Mouse (Mus musculus) kidney, embryonic 14.5 days (tissue): ENCODE data around the gene Pax9. TPM values are rescaled to one million over a fixed set of nuclear protein-coding genes. Genes with fewer than 3 reads are reported as not detected.
A peak's percentile ranks its signal among the peaks of the same experiment; 100 is the strongest.

Experiments used
- ATAC-seq: fragments of 200-750 bp; cut with Nextera tagmentation; 2 replicates; pipeline ENCODE4 v1.8.0; 2017; ENCODE audit warnings: moderate number of reproducible peaks, mild to moderate bottlenecking, moderate TSS enrichment, moderate library complexity; ENCODE audit not compliant: low FRiP score, low TSS enrichment
- H3K27ac ChIP-seq: fragments of 300-500 bp; sonication (generic); 2 replicates; pipeline ENCODE4 v1.5.1; 2014; ENCODE audit warnings: low read depth, mild to moderate bottlenecking, low read length, moderate library complexity, mixed read lengths
- H3K27me3 ChIP-seq: fragments of 300-500 bp; sonication (generic); 2 replicates; pipeline ENCODE4 v1.6.1; 2014; ENCODE audit warnings: mild to moderate bottlenecking, low read length; ENCODE audit not compliant: control insufficient read depth, insufficient read depth
- H3K36me3 ChIP-seq: fragments of 300-500 bp; sonication (generic); 2 replicates; pipeline ENCODE4 v1.6.1; 2014; ENCODE audit warnings: low read length, mixed read lengths; ENCODE audit not compliant: control insufficient read depth, insufficient read depth
- H3K4me1 ChIP-seq: fragments of 300-500 bp; sonication (generic); 2 replicates; pipeline ENCODE4 v1.6.1; 2014; ENCODE audit warnings: low read length, mixed read lengths; ENCODE audit not compliant: control insufficient read depth, insufficient read depth
- H3K4me2 ChIP-seq: fragments of 300-500 bp; sonication (generic); replicated peaks from 2 replicates; pipeline ENCODE4 v1.6.1; 2014; ENCODE audit warnings: low read depth, mild to moderate bottlenecking, low read length
- H3K4me3 ChIP-seq: fragments of 300-500 bp; sonication (generic); 2 replicates; pipeline ENCODE4 v1.5.1; 2014; ENCODE audit warnings: mild to moderate bottlenecking, low read length
- H3K9ac ChIP-seq: fragments of 300-500 bp; sonication (generic); 2 replicates; pipeline ENCODE4 v1.6.1; 2014; ENCODE audit warnings: low read depth, mild to moderate bottlenecking, low read length, moderate library complexity
- H3K9me3 ChIP-seq: fragments of 300-500 bp; sonication (generic); 2 replicates; pipeline ENCODE4 v1.6.1; 2016; ENCODE audit warnings: low read length; ENCODE audit not compliant: control insufficient read depth
- WGBS: fragments of 180-500 bp; shearing (Covaris S2); extraction: QIAGEN DNeasy Blood & Tissue Kit; methylation state at CpG from one replicate; pipeline ENCODE4 v1.1.7; 2014; 5-methylcytosine and 5-hydroxymethylcytosine counted together
- polyA plus RNA-seq: library from polyadenylated mRNA; unstranded; fragments of >200 nt; fragmentation: Nextera tagmentation; extraction: Ambion mirVana; gene quantifications from 2 replicates; pipeline ENCODE4 v1.2.1, GENCODE M21; 2014

Gene Pax9
- polyA plus RNA-seq = 0.08 TPM in 1 of 2 replicates, not detected in the other

DNA sequence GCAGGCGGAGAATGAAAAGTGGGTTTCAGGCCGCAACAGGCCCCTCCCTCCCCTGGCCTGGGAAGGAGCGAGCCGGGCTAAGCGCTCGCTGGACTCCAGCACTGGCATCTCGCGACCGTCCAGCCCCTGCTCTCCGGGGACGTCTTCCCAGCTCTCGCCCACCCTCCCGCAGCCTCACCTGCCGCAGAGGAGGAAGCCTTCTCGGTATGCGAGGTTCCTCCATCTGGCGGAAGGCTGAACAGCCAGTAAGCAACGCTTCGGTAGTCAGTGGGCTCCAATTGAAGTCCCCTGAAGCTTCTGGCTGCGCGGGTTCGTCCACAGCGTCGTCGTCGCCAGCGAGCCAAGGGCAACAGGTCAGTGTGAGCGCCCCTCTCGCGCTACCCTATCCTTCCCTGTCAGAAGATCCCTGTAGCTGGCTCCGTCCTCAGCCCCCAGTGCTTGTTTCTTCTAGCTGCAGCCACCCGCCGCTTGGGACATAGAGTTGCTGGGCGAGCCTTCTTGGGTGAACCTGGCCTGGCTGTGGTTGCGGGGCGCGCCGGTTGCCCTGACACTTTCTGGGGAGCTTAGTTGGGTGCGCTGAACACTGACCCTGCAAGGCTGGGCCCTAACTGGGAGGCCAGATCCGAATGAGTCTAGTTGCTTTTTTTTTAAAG lies at the start of gene Pax9:
Pax9 (plus strand) TSS at position 341 of the 653 bp plus-strand sequence.
- Histone ChIP-seq H3K27me3 (peaks cover 99% of the 10 kb centered on the region), H3K4me3 (peak within 1 kb of the TSS; percentile 11; the same call in 1 of the 2 replicates), H3K9me3 (no peaks in the 10 kb centered on the region), H3K4me2 (peak within 1 kb of the TSS; percentile 24), H3K36me3 (no peaks in the 10 kb centered on the region), H3K27ac (no peak within 1 kb of the TSS), H3K4me1 (peaks cover 8% of the 10 kb centered on the region), H3K9ac (no peak within 1 kb of the TSS)
- WGBS = 2% methylated on average over 38 of the region's 40 CpGs
- no peak for ATAC-seq

- no peak for ATAC-seq
Measured at GRCm38 (mm10) chr12:56669451-56670122, 22.0 kb upstream of the Pax9 start.

GRCm38 (mm10) chr12:56670795-56671194 lies 20.8 kb upstream of the Pax9 start:
- ATAC-seq = no peak
- Histone ChIP-seq H3K9me3 (no peaks in the 10 kb centered on the region), H3K4me3 (no peak overlapping the region), H3K4me1 (no peaks in the 10 kb centered on the region), H3K9ac (no peak overlapping the region), H3K27me3 (no peaks in the 10 kb centered on the region), H3K27ac (no peak overlapping the region), H3K36me3 (no peaks in the 10 kb centered on the region), H3K4me2 (no peak overlapping the region)
- WGBS = 92% methylated on average over 9 of the region's 9 CpGs

More at GRCm38 (mm10) chr12:56669451-56670122, 22.0 kb upstream of the Pax9 start:
- Histone ChIP-seq H3K4me2 (no peak overlapping the region), H3K4me1 (no peaks in the 10 kb centered on the region), H3K36me3 (no peaks in the 10 kb centered on the region), H3K27ac (no peak overlapping the region), H3K4me3 (no peak overlapping the region), H3K9me3 (no peaks in the 10 kb centered on the region), H3K27me3 (no peaks in the 10 kb centered on the region), H3K9ac (no peak overlapping the region)
- 87% methylated on average over 9 of the region's 9 CpGs for WGBS

- H3K4me2 ChIP-seq = no peak overlapping the region
- H3K4me1 ChIP-seq = no peaks in the 10 kb centered on the region
- H3K36me3 ChIP-seq = no peaks in the 10 kb centered on the region
- H3K4me3 ChIP-seq = no peak overlapping the region
- peaks cover 5% of the 10 kb centered on the region; the same call in 1 of the 2 replicates for H3K27me3 ChIP-seq
- H3K27ac ChIP-seq = no peak overlapping the region
- H3K9me3 ChIP-seq = no peaks in the 10 kb centered on the region
- no peak for ATAC-seq
- WGBS = 40% methylated on average over 3 of the region's 3 CpGs
- H3K9ac ChIP-seq = no peak overlapping the region
Measured at GRCm38 (mm10) chr12:56674726-56675125, 16.8 kb upstream of the Pax9 start.

DNA sequence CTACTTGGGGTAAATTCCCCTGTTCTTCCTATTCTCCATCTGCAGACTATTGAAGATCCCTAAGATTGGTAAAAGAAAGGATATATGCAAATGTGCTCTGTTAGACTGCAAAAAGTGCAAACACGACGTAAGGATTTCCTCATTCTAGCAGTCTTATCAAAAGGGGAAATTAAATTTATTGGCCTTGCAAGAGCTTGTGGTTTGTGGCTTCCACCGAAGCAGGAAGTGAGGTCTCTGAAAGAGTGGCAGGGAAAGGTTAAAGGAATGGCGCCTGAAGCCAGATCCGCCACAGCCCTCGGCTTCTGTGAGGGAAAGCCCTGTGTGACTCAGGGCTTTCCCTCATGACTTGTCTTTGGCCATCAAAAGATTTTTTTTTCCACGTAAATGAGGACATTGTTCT lies 13.9 kb upstream of the Pax9 start:
- no peak overlapping the region for H3K9ac ChIP-seq
- H3K9me3 ChIP-seq = no peaks in the 10 kb centered on the region
- no peak for ATAC-seq
- 70% methylated on average over 7 of the region's 7 CpGs for WGBS
- H3K4me1 ChIP-seq = no peaks in the 10 kb centered on the region; the same call in 1 of the 2 replicates
- H3K4me2 ChIP-seq = no peak overlapping the region
- H3K36me3 ChIP-seq = no peaks in the 10 kb centered on the region
- H3K27me3 ChIP-seq = peaks cover 31% of the 10 kb centered on the region
- no peak overlapping the region for H3K4me3 ChIP-seq
- H3K27ac ChIP-seq = no peak overlapping the region

- Histone ChIP-seq H3K27me3 (peaks cover 63% of the 10 kb centered on the region), H3K9ac (no peak overlapping the region), H3K27ac (no peak overlapping the region)
Measured at GRCm38 (mm10) chr12:56681096-56681811, 10.3 kb upstream of the Pax9 start.

GRCm38 (mm10) chr12:56687640-56688481 lies 3.7 kb upstream of the Pax9 start:
- no peak overlapping the region for H3K9ac ChIP-seq
- no peaks in the 10 kb centered on the region for H3K4me1 ChIP-seq
- peaks cover 96% of the 10 kb centered on the region for H3K27me3 ChIP-seq
- no peak overlapping the region for H3K4me3 ChIP-seq
- 6% methylated on average over 15 of the region's 15 CpGs for WGBS
- H3K27ac ChIP-seq = no peak overlapping the region
- no peaks in the 10 kb centered on the region for H3K9me3 ChIP-seq
- no peaks in the 10 kb centered on the region for H3K36me3 ChIP-seq
- ATAC-seq = no peak
- H3K4me2 ChIP-seq = no peak overlapping the region

More at GRCm38 (mm10) chr12:56681096-56681811, 10.3 kb upstream of the Pax9 start:
- no peaks in the 10 kb centered on the region for H3K9me3 ChIP-seq
- H3K36me3 ChIP-seq = no peaks in the 10 kb centered on the region
- under 1% methylated on average over 38 of the region's 38 CpGs for WGBS
- H3K4me1 ChIP-seq = no peaks in the 10 kb centered on the region; the same call in 1 of the 2 replicates
- H3K4me3 ChIP-seq = peak overlapping the region; percentile 36
- peak overlapping the region; percentile 62 for H3K4me2 ChIP-seq
- ATAC-seq = peak; percentile 76

DNA sequence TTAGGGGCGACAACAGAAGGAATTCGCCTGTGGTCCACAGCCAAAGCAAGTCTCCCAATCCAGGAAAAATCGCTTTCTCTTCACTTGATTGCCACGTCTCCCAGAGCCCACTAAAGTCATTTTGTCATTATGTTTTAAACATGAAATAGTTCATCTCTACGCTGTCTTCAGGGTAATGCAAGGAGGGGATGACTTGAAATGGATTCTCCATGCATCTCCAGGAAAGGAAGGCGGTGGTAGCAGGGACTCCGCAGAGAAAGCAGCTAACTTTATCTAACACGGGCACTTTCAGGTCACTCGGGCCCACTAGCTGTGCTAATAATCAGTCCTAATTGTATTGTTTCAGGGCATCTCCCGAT lies 3.1 kb upstream of the Pax9 start:
- Histone ChIP-seq H3K27me3 (peaks cover 97% of the 10 kb centered on the region), H3K9me3 (no peaks in the 10 kb centered on the region)
- 3% methylated on average over 10 of the region's 10 CpGs for WGBS

More for the DNA sequence above, 3.1 kb upstream of the Pax9 start:
- Histone ChIP-seq H3K4me2 (no peak overlapping the region), H3K36me3 (no peaks in the 10 kb centered on the region), H3K4me3 (no peak overlapping the region), H3K4me1 (no peaks in the 10 kb centered on the region), H3K9ac (no peak overlapping the region), H3K27ac (no peak overlapping the region)
- no peak for ATAC-seq
